Mouse (Mus musculus) left cerebral cortex, adult 2 months (tissue): ENCODE data around the gene Ccn6. TPM values are rescaled to one million over a fixed set of nuclear protein-coding genes. Genes with fewer than 3 reads are reported as not detected.
"Not testable (repeated sequence)": the region's sequence is repeated elsewhere in the genome, so short reads cannot be mapped to it uniquely, and the experiment has no call there.

Source experiments
- DNase-seq, 2 experiments: peaks; one replicate each; pipeline ENCODE4 v3.0.0; 2021 to 2022; ENCODE audit warnings: low spot score in 2 of 2, mixed read lengths in 1 of 2; ENCODE audit errors: extremely low spot score in 1 of 2
- H3K27ac ChIP-seq: fragments of 200-600 bp; 2 replicates; pipeline ENCODE4 v1.8.1; 2022
- H3K4me3 ChIP-seq: fragments of 200-600 bp; 2 replicates; pipeline ENCODE4 v1.8.1; 2022
- CTCF ChIP-seq: fragments of 200-600 bp; IDR thresholded peaks from 2 replicates; pipeline ENCODE4 v1.8.1; 2022; ENCODE audit warnings: antibody characterized with exemption, mild to moderate bottlenecking, moderate library complexity
- intact Hi-C: fragments of 180-260 bp; cut with DNase I; formaldehyde crosslinking; loops from one replicate; pipeline ENCODE4 v1.15.1; 2025
- long read RNA-seq, 2 experiments: library from polyadenylated mRNA; stranded (forward); transcript quantifications; one replicate each; pipeline ENCODE4 v2.0.0; 2021; ENCODE audit warnings: borderline mapping rate in 2 of 2
- total RNA-seq, 2 experiments: library from RNA; stranded (reverse); gene quantifications; 2 replicates each; pipeline ENCODE4 v1.2.3; 2021

Gene Ccn6
- under 1 TPM in 1 of 2 experiments, not detected in 1; 0.57 TPM for total RNA-seq
- long read RNA-seq, experiment 1 = 0 reads
- long read RNA-seq, experiment 2, partial matches to known transcripts = 0 of 1 reads
- long read RNA-seq, experiment 2, other reads (novel, unspliced or antisense) = 0 of 1 reads

DNA sequence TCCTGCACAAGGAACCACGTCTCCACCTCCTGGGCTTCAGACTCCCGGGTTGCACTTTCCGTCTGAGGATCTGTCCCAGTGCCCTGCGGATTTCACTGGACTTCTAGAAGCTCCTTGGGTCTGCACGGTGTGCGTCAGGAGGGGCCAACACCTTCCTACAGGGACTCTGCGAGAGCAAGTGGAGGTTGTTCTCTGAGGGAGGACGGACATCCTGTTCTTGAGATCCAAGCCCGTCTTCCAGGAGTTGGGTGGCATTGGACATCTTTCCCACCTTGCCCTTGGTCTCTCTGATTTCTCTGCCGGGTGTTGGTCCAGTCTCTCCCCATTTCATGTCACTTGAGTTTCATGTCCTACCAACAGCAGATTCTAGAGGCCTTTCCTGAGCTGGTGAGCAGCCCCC is at the start of gene Ccn6:
Gene Ccn6, minus strand, starts transcription at position 101 of the 400 bp plus-strand sequence.
- H3K27ac ChIP-seq = no peak within 1 kb of the TSS
- intact Hi-C loops = no loop called here
- DNase-seq = no peak
- no peak within 1 kb of the TSS for H3K4me3 ChIP-seq
- no peak for TF ChIP-seq CTCF

DNA sequence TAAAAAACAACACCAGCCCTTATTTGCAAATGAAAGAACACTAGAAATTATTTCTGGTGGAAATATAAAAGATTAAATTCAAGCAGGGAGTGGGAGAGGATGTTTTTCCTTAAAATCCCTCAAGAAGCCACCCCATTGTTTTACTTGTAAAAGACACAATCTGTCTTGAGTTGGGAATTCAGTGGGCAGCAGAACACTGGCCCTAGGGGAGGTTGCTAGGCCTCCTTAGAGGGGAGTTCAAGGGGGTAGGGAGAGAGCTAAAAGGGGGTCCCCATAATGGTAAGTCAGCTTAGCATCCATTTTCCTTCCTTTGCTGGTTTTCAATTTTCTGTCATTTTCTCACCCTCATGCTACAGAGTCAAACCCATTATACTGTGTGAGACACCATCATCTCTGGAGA is 46.4 kb upstream of the Ccn6 start:
- intact Hi-C loops = no loop called here
- Histone ChIP-seq H3K27ac (no peak overlapping the region), H3K4me3 (no peak overlapping the region)
- no peak for DNase-seq
- no peak for TF ChIP-seq CTCF

DNA sequence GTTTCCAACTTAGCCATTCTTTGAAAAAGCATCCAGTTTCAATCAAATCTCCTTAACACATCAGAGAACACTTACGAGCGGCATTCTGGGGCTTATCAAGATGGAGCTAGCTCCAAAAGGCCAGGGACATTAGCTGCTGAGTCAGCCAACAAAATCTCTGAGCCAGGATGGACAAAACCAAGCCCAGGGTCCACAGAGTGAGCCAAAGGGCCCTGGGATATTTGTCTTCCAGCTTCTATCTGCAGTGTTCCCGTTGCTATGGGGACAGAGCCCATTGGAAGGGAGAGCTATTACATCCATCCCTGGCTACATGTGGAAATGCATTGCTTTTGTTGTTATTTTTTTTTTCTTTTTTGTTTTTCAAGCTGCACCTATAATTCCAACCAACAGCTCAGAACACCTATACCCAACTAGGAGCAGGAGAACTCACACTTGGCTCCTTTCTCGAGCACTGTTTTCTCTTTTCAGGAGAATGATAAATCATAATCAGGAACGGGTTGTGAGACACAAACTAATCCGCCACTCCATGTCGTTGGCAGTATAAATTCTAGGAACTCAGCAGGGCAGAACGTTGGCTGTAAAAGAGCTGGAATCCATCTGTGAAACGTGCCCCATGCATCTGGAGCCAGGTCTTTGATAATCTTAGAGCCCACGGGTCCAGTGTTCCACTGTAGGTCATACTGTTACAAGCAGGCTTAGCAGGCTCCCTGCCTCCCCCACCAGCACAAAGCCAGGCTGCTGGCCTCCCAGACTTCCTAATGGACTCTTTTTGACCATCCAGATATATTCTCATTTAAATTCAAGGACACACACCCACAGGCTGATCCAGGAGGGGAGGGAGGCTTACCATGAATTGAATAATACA is 45.8 kb upstream of the Ccn6 start:
- intact Hi-C loops = no loop called here
- Histone ChIP-seq H3K4me3 (no peak overlapping the region), H3K27ac (peak overlapping the region; percentile 56; the same call in 1 of the 2 replicates)
- DNase-seq = no peak
- TF ChIP-seq CTCF = no peak

DNA sequence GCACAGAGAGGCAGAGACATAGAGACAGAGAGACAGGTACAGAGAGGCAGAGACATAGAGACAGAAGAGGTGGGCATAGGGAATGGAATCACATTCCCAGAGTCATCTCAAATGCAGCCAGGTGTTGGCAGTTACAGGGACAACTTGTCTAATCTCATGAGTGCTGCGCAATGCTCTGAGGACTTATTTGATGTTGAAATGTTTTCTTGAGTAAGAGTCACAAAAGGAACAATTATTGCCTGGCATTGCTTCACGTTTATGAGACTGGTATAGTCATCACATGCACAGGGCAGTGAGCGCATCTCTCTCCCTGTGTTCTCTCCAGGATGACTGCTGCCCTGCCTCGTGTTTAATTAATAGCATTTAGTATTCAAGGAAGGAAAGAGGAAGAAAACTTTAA is 45.1 kb upstream of the Ccn6 start:
- intact Hi-C loops = no loop called here
- no peak for TF ChIP-seq CTCF
- H3K27ac ChIP-seq = no peak overlapping the region
- DNase-seq = no peak
- no peak overlapping the region for H3K4me3 ChIP-seq

DNA sequence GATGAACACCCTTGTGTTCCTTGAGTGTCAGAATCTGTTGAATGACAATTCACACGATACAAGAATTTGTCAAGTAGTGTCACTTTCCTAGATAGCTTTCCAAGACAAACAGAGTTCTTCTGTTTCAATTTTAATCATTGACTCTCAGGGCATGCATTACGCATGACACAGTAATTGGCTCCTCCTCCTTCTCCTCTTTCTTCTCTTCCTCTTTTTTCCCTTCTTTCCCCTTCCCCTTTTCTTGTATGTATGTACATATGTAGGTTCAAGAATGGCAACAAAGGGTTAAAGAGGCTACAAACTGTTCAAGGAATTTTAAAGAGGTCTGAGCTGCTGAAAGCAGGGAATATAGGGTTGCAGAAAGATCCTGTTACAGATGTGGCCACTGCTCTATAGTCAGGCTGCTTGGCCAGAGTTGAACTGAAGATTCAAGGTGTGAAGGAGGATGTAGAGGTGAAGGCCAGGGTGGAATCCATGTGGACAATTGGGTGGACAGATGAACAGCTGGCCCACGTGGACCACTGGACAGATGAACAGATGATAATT is 43.8 kb upstream of the Ccn6 start:
- Histone ChIP-seq H3K4me3 (no peak overlapping the region), H3K27ac (no peak overlapping the region)
- DNase-seq = no peak
- TF ChIP-seq CTCF = no peak
- intact Hi-C loops = no loop called here

DNA sequence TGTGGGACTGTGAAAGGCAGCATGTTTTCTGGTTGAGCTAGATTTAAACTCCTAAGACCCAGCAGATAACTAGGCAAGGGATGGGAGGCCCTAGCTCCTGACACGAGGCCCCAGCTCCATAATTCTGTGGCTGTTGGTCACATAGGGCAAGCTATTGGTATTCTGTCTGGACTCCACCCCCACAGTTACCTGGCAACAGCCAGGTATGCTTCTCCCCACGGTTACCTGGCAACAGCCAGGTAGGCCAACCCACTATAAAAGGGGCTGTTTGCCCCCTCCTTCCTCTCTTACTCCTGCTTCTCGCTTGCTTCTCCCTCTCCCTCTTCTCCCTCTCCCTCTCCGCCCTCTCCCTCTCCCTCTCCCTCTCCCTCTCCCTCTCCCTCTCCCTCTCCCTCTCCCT is 38.9 kb upstream of the Ccn6 start:
- H3K4me3 ChIP-seq = no peak overlapping the region
- intact Hi-C loops = no loop called here
- TF ChIP-seq CTCF = no peak
- no peak overlapping the region for H3K27ac ChIP-seq
- no peak for DNase-seq

DNA sequence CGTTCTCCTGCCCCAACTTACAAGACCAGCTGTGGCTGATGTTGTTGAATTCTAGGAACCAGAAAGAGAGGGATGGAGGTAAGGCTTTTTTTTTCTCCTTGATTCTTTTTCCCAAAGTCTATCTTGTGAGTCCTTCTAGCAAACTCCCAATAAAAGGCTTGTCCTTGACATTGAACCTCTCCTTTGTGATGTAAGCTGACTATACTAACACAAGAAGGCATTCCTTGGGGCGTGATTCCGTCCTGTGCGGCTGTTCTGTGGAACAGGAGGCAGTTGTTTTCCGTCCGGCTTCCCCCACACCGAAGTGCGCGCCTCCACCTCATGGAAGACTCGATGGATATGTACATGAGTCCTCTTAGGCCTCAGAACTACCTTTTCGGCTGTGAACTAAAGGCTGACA is 34.6 kb upstream of the Ccn6 start:
- intact Hi-C loops, H3K4me3 ChIP-seq, H3K27ac ChIP-seq, DNase-seq: not testable (repeated sequence)

DNA sequence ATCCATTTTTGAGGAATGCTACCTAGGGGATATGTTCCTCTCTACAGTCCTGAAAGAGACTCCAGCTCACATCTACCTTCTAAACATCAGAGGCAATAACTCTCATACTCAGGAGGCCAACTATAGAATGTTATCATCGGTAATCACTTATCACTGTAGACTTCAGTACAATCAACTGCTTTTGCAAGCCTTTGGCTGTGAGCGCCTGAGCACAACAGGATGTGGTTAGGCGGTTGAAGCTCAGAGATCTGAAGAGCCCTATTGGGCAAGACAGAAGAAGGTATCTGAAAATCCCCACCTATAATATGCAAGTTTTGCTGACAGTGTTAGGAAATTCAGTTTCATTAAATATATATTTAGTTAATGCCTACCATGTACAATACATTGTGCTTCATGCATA is 29.1 kb upstream of the Ccn6 start:
- DNase-seq = no peak
- intact Hi-C loops = no loop called here
- TF ChIP-seq CTCF = no peak
- H3K27ac ChIP-seq = no peak overlapping the region
- H3K4me3 ChIP-seq = no peak overlapping the region

DNA sequence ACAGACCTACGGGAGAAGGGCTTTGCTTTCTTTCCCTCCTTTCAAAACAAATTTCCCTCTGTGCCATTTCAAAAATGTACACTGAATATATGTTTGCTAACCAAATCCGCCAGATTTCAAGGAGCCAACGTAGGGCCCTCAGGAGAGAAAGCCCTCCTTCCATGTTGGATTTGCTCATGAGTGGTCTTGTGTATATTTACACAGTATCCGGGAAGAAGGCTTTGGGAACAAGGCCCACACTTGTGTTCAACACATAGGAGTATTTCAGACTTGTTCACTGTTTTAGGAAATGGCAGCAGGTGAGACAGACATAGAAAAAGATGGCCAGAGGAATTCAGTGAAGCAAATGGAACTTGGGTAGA is 21.9 kb upstream of the Ccn6 start:
- no peak overlapping the region for H3K27ac ChIP-seq
- no peak for DNase-seq
- H3K4me3 ChIP-seq = no peak overlapping the region
- intact Hi-C loops = no loop called here
- no peak for TF ChIP-seq CTCF

DNA sequence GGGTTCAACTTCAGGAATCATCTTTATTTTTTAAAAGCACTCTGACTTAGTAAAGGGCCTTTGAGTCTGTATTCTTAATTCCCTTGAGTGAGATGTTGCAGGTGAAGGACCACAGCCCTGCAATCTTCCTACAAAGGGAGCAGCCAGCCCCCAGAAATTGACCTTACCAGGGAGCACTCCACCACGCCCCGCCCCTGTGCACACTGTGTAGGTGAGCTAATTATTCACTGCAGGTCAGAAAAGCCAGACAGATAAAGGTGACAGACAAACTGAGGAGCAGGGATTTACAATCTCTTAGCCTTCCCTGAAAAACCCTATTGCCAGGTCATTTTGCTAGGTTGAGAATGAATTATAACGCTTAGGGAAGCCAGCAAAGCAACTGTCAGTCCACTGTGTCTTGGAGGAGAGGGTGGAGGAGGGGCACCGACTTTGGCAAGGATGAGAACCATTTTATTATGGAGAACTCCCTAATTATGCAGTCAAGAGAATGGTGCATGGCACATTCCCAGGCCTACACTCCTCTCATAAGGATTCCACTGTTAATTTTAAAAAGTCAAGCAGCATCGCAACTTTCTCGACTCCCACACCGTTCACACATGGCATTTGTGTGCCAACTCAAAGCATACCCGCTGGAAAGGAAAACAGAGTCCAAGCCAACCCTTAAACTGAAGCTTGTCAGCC is 21.4 kb upstream of the Ccn6 start:
- no peak for TF ChIP-seq CTCF
- intact Hi-C loops = no loop called here
- peak in 1 of 2 experiments; percentile 52 for DNase-seq
- Histone ChIP-seq H3K27ac (no peak overlapping the region), H3K4me3 (no peak overlapping the region)

DNA sequence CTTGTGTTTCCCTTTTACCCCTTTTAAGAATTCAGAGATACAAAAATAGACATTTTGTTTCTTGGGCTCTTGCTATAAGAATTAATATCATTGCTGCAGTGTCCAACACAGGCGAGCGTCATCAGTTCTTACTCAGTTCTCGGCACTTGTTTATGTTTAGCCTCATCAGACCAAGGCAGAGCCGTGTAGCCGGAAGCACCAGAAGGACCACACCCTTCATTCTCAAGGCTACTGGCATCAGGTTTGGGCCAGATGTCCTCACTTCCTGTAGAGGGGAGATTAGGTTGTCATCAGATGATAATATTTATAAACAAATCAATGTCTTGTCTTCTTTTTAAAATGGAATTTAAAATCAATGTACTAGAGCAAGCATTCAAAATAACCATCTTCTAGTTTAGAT is 13.4 kb upstream of the Ccn6 start:
- intact Hi-C loops = no loop called here
- Histone ChIP-seq H3K27ac (no peak overlapping the region), H3K4me3 (no peak overlapping the region)
- no peak for TF ChIP-seq CTCF
- DNase-seq = no peak

DNA sequence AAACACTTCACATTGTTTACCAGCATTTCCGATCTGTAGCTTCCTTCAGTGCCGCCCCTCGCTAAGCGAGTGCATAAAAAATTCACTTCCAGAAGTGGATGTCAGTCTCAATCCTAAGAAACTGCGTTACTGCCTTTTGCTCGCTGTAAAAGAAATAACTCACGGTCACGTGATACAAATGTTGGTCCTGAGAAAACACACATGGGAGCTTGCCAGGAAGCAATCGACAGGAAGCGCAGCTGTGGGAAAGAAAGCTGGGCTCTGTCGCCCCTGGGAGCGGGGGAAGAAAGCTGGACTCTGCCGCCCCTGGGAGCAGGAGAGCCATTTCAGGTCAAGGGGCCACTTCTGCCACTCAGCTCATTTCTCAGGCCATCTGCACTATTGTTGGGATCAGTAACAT is 9.5 kb upstream of the Ccn6 start:
- intact Hi-C loops = loop anchor here (5.0 kb wide), 3 partner anchors 64 to 459 kb away; no protein-coding TSS in a partner anchor
- peak in 1 of 2 experiments; percentile 25 for DNase-seq
- H3K4me3 ChIP-seq = no peak overlapping the region
- no peak for TF ChIP-seq CTCF
- H3K27ac ChIP-seq = no peak overlapping the region
